In the genomic region with DNA sequence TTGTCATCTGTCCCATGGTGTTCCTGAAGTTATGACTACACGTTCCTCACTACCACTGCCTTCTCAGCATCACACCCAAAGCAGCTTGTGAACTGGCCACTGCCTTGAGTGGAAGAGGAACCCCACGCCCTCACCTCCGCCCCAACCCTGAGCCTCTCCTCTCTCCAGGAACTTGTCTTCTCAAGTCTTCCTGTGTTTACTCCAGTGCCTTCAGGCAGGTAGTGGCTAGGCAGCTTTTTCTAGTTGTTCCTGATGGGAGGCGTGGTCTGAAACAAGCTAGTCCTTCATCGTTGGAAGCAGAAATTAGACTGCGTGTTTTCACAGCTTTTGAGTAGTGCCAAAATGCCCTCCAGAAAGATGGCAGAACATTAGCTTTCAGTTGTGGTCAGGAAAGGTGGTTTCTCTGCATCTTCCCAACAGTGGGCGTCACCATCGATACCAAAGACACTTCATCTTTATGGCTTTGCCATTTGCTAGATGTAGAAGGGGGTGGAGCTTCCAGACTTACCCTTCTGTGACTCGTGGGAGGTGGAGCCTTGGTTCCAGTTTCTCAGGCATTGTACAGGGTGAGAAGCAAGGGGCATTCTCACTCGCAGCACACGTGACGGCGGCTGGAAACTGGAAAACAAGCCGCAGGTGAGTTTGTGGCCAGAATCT, we compare ENCODE assay signal across 16 mouse cellular contexts.
DNase-seq lines count a peak whose midpoint lies in the region; ATAC-seq lines count a peak whose summit lies in the region.
"Had no signal": no experiment of that assay in that cellular context is flagged by ENCODE, and none has a peak within 500 bp of the region (broad histone marks: within the 10 kb centered on the region; RNA-seq: fewer than 3 reads in every experiment).

No protein-coding gene starts in this region.

- no peaks in the 10 kb centered on the region for H3K36me3 ChIP-seq in limb, embryonic 12.5 days
- no peaks in the 10 kb centered on the region for H3K36me3 ChIP-seq in stomach, embryonic 15.5 days
- H3K36me3 ChIP-seq: forebrain, embryonic 15.5 days; hindbrain, embryonic 13.5 days; liver, embryonic 15.5 days; midbrain, embryonic 12.5 days had no signal

- H3K4me1 ChIP-seq in limb, embryonic 12.5 days (replicated peaks) = peaks cover 43% of the 10 kb centered on the region
- no peaks in the 10 kb centered on the region for H3K4me1 ChIP-seq in stomach, embryonic 15.5 days
- H3K4me1 ChIP-seq: liver, embryonic 15.5 days; midbrain, embryonic 12.5 days had no signal

- peak overlapping the region; percentile 31 for H3K4me2 ChIP-seq in limb, embryonic 12.5 days
- peak overlapping the region; percentile 25 for H3K4me2 ChIP-seq in stomach, embryonic 15.5 days
- H3K4me2 ChIP-seq: hindbrain, embryonic 13.5 days; liver, embryonic 15.5 days; midbrain, embryonic 12.5 days had no signal

- H3K9ac ChIP-seq in limb, embryonic 12.5 days (replicated peaks) = no peak overlapping the region
- H3K9ac ChIP-seq in stomach, embryonic 15.5 days = no peak overlapping the region
- H3K9ac ChIP-seq: forebrain, embryonic 15.5 days; hindbrain, embryonic 13.5 days; liver, embryonic 15.5 days; midbrain, embryonic 12.5 days had no signal

- peak; percentile 64 to 72 for DNase-seq in lung, adult 18-20 months
- no peak for DNase-seq in lung, postnatal 4 days
- DNase-seq in R1 (ENCODE audit: low read depth, low spot score) = peak; percentile 80
- DNase-seq in left cerebral cortex, postnatal 36 days (ENCODE audit: low spot score in 2 of 2) = no peak
- no peak for DNase-seq in spleen, postnatal 14 days (ENCODE audit: low spot score in 2 of 2)
- DNase-seq: cerebellum, adult 2 months; gastrocnemius, postnatal 14 days; kidney, adult 11 months; right cerebral cortex, postnatal 4 days had no signal

- H3K4me3 ChIP-seq in limb, embryonic 12.5 days (replicated peaks) = no peak overlapping the region
- H3K4me3 ChIP-seq in stomach, embryonic 15.5 days (replicated peaks) = no peak overlapping the region
- H3K4me3 ChIP-seq: forebrain, embryonic 15.5 days; hindbrain, embryonic 13.5 days; left cerebral cortex, adult 2 months; liver, embryonic 15.5 days; midbrain, embryonic 12.5 days had no signal

- peak overlapping the region; percentile 60 for H3K27ac ChIP-seq in limb, embryonic 12.5 days
- H3K27ac ChIP-seq in stomach, embryonic 15.5 days = peak overlapping the region; percentile 51; the same call in 1 of the 2 replicates
- H3K27ac ChIP-seq: forebrain, embryonic 15.5 days; hindbrain, embryonic 13.5 days; left cerebral cortex, adult 2 months; liver, embryonic 15.5 days; midbrain, embryonic 12.5 days had no signal

- H3K9me3 ChIP-seq in limb, embryonic 12.5 days = no peaks in the 10 kb centered on the region
- no peaks in the 10 kb centered on the region for H3K9me3 ChIP-seq in stomach, embryonic 15.5 days
- H3K9me3 ChIP-seq: forebrain, embryonic 15.5 days; hindbrain, embryonic 13.5 days; liver, embryonic 15.5 days; midbrain, embryonic 12.5 days had no signal

- H3K27me3 ChIP-seq in limb, embryonic 12.5 days = no peaks in the 10 kb centered on the region
- H3K27me3 ChIP-seq in stomach, embryonic 15.5 days (replicated peaks) = no peaks in the 10 kb centered on the region
- H3K27me3 ChIP-seq: forebrain, embryonic 15.5 days; hindbrain, embryonic 13.5 days; midbrain, embryonic 12.5 days had no signal

- ATAC-seq in limb, embryonic 12.5 days (ENCODE audit: insufficient number of reproducible peaks, insufficient read depth, low FRiP score, low TSS enrichment, low read depth) = no peak; the same call in 1 of the 2 replicates
- ATAC-seq in stomach, embryonic 15.5 days (ENCODE audit: insufficient read depth, low FRiP score, low read depth) = 0 out of 2 replicates have a peak, but pooled peaks have one; percentile 50

- intact Hi-C loops in left cerebral cortex, postnatal 36 days (cut with DNase I) = no loop called here

- 58% methylated on average over 14 of the region's 14 CpGs for whole genome bisulfite sequencing in limb, embryonic 12.5 days
- WGBS in stomach, embryonic 15.5 days = 69% methylated on average over 14 of the region's 14 CpGs

Comparison
In these comparisons a context has a peak if more than half of its experiments do, and no peak if none do; other contexts are left out.
1. DNase-seq: peak in lung, adult 18-20 months (2 of 2) and R1 (single experiment); none in lung, postnatal 4 days (0 of 2), left cerebral cortex, postnatal 36 days (0 of 2) and spleen, postnatal 14 days (0 of 2).